Mouse (Mus musculus) brain, embryonic 18.5 days (tissue): Measurements from ENCODE around the gene Dcst1.

ENCODE experiments used
- DNase-seq: peaks from one replicate; pipeline ENCODE4 v3.0.0-alpha.2; 2012; ENCODE audit warnings: low read depth, low spot score

Gene Dcst1

GRCm38 (mm10) chr3:89388134-89388881 is 23.3 kb upstream of the Dcst1 start:
- DNase-seq = no peak

- DNase-seq = no peak
Observed at GRCm38 (mm10) chr3:89387632-89388031, 22.6 kb upstream of the Dcst1 start.

DNA sequence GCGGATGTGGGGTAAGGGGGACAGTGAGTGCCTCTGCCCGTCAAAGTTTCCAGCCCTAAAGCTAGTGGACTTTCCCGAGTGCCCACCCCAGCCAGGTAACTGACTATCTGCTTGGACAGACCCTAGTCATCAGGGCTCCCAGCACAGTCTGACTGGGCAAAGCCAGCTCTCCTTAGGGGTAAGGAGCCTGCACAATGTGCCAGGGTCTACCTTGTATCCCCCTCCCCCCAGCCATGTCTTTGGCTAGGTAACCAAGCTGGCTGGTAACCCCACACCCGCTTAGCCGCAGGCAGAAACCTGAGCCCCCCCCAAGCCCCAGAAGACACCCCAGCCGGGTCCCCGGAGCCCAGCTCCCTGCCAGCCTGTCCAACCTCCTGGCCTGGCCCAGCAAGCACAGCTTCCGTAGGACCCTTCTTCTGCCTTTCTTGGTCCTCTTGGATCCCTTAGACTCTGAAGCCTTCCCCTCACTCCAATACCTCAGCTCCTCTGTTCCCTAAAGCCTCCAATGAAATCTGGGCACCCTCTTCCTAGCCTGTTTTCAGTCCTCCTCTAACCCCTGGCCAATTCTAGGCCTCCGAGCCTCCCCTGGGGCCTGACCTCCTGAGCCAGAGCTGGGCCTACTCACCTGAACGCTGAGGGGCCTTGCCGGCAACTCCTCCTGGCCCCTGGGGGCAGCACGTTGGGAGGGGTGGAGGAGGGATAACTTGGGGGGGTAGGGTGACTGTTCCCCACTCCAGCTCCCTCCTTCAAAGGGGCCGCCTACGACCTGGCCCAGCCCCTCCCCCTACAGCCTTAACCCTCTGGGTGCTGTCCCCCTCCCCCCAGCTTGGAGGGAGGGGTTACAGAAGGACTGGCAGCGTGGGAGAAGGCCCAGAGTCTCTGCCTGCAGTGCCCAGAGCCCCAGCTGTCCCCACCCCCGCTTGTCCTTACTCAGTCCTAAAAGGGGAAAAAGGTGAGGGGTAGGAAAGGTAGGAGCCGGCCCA is 21.7 kb upstream of the Dcst1 start:
- no peak for DNase-seq

DNA sequence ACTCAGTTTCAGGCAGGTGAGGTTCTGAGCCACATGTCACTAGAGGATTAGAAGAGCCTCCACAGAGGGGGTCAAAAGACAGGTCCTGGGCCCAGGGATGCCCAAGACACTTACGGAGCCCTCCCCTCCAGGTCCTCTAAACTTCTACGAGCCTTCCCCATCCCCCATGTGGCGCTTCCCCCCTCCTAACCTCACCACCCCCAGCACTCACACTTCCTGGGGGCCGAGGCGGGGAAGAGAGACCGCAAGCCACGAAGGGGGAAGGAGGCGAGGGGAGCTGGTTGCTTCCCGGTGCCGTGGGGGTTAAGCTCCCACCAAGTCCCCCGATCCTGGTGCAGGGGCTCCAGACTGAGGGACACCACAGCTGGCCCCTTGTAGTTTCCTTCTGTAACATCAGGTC is 20.4 kb upstream of the Dcst1 start:
- no peak for DNase-seq

DNA sequence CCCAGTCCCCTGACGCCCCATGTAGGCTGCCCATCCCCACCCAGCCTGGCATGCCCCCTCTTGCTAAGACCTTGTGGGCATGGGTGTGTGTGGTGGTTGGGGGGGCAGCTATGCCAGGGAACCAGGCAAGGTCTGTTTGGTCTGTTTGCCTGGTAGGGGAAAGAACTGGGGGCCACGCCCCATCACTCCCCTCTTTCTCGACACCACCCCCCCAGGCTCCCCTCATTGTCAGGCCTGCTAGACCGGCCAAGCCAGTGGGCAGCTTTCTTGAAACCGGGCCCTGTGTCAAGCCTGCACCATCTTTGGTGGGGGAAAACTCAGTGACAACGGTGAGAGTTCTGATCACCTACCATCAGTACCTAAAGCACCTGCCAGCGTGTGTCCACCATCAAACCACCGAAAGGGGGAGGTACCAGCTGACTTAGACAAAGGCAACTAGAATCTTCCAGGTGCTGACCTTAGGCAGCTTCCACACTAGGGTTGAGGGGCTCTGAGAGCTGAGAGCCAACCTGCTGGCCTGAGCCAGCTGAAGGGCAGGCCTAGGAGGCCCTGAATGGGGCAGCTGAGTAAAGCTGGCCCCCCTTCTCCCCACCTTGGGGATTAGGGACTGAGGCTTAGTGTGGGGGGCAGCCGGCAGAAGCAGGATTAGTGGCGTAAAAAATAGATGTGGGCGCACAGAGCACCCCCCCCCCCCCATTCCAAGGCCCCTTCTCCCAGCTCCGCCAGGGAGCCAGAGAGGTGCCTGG is 19.5 kb upstream of the Dcst1 start:
- no peak for DNase-seq

DNA sequence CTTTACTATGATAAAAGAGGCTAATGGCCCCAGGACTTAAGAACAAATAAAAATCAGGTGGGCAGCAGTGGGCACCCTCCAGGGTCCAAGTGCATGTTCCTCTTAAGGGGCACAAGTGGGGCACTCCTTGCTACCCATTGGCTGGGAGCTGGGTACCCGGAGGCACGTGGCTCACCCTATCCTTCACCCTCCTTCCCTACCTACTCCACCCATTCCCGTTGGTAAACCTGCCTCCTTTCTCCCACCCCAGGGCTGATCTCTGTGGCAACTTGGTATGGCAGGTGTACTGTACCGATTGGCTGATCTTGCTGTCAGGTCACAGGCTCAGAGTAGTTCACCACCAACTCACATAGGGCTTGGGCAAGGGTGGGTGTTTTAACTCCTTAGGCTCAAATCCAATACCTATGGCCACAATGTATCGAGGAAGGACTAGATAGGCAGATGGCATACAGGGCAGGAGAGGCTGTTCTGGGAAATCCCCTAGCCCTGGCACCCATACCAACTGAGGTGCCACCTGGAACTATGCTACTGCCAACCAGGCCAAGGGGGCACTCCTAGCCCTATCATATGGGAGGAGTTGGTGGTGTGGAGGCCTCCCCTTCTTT is 18.7 kb upstream of the Dcst1 start:
- no peak for DNase-seq

GRCm38 (mm10) chr3:89382950-89383349 is 17.9 kb upstream of the Dcst1 start:
- DNase-seq = no peak

- DNase-seq = no peak
Observed at GRCm38 (mm10) chr3:89382033-89382882, 17.2 kb upstream of the Dcst1 start.

DNA sequence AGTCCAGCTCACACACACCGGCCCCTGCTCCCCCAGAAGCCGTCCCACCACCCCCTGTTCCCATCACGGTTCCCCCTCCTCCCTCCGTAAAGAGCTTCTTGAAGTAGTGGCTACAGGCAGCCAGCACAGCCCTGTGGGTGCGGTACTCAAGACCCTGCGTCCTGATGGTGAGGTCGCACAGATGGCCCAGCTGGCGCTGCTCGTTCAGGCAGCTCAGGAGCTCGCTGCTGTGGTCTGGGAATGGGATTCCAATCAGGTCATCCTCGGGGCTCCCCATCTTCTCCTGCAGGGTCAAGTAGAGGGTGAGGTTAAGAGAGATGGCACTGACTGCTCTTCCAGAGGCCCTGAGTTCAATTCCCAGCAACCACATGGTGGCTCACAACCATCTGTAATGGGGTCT is 16.2 kb upstream of the Dcst1 start:
- DNase-seq = no peak

DNA sequence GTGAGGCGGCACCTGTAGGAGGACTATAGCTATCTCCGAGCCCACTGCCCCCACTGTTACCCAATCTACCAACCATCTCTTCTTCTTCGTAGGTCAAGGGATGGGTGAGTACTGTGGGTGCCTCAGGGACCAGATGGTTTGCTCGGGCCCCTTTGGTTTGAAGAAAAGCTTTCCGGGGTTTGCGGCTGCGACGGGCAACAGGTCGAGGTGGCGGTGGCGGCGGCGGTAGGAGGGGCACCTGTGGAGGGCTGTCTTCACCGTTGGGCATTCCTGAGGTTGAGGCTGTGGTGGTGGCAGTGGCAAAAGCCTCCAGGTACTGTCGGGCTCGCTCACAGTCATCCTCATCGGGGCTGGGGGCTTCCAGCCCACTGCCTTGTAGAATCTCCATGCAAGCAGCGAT is 15.7 kb upstream of the Dcst1 start:
- no peak for DNase-seq

DNA sequence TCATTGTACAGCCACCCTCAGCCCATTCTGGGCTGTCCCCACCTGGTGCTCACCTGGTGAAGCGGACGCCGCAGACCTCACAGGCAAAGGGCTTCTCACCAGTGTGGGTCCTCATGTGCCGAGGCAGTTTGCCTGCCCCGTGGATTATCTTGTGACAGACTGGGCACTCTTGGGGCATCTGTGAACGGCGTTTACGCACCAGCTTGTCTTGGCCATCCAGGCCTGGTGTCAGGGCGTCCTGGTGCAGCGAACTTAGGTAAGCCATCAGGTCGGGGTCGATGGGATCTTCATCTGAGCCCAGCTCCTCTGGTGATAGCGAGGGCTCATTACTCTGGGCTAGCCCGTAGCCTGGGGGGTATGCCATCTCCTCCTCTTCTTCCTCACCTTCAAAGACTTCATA is 15.2 kb upstream of the Dcst1 start:
- DNase-seq = no peak

DNA sequence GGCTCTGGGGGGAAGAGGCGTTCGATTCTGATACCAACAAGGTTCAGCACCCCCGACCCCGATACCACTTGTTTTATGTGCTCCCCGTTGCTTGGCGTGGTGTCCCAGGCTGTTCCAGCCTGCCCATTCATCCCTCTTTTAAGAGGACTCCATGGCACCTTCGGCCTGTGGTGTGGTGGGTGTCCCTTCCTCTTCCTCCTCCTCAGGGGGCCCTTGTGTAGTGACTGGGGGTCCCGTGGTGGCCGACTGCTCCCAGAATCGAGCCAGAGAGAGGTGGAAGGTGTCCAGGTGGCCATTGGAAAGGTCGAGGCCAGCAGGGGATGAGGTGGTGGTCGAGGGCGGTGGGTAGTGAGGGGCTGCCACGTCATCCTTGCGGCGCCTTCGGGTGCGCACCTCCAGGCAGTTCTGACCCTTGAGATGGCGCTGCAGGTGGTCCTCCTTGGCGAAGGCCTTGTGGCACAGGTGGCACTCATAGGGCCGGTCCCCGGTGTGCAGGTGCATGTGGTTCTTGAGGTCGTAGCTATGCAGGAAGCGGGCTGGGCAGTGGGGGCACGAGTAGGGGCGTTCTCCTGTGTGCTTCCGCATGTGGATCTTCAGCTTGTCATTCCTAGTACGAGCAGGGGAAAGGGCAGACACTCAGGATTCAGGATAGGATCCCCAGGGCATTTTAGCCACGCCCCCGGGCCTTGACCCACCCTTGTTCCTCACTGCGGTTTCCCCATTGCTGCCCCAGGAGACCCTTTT is 14.5 kb upstream of the Dcst1 start:
- DNase-seq = no peak

DNA sequence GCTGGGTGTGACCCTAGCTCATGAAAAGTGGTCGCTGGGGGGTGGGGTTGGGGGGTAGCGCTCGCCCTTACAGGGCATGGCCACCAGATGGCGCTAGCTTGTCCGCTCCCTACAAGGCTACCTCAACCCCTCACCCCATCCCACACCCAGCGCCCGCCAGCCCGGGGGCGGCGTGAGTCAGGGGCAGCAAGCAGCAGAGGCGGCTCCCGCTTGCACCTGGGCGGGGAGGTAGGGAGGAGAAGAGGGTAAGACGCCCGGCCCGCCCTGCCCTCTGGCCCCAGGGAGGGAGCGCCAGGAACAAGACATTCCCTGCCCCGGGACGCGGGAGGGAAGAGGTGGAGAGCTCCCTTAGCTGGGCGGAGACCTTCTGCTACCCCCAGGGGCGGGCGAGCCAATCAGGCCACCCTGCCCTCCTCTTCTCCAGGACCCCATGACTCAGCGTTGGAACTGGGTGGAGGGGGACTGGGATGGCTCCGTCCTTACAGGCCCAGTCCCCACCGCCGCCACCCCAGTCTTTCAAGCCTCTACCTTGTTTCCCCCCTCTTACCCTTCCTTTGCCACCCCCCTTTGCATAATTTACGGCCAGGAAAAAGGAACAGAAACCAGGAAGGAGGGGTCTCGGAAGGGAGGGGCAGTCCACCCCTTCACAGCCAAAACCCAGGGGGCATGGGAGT is 13.5 kb upstream of the Dcst1 start:
- DNase-seq = no peak

- DNase-seq = no peak
Observed at GRCm38 (mm10) chr3:89377831-89378230, 12.8 kb upstream of the Dcst1 start.

DNA sequence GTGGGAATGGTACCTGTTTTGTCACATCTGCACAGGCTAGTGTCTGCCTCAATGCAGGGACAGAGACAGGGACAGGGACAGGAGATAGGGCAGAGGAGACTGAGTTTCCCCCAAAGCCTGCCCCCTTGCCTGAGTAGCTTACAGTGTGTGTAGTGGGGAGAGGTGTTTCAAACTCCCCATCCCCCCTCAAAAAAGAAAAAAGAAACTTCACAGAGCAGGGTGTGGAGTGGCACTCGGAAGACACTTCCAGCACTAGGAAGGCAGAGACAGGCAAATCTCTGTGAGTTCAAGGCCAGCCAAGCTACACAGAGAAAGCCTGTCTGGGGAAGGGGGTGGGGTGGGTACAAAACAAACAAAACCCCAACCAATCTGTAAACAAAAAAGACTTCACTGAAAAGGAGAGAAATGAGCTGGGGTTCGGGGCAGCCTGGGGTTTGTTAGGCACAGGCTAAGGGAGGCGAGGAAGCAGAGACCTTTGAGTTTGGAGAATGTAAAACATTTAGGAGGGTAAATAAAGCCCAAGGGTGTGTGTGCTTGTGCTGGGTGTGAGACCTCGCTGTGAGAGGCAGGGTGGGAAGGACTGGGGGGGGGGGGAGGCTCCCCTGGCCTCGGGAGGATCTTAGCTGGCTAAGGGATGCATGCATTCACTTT is 8.7 kb upstream of the Dcst1 start:
- DNase-seq = no peak

DNA sequence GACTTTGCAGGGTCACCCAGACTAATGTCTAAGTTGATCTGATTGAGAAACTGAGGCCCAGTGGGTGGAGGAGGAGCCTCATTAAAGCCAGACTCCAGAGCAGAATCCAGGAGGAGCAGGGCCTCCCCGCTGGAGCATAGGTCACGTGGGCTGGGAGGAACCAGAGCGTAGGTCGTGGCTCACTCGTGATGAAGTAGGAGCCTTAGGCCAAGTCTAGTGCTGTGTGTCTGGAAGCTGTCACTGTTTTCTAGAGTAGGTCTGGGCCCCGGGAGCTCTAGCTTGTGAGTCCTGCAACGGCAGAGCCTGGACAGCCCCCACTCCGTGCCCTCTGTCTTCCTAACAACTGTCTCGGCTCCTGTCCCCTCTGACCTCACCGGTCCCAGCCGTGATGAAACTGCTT is 2.3 kb upstream of the Dcst1 start:
- no peak for DNase-seq

DNA sequence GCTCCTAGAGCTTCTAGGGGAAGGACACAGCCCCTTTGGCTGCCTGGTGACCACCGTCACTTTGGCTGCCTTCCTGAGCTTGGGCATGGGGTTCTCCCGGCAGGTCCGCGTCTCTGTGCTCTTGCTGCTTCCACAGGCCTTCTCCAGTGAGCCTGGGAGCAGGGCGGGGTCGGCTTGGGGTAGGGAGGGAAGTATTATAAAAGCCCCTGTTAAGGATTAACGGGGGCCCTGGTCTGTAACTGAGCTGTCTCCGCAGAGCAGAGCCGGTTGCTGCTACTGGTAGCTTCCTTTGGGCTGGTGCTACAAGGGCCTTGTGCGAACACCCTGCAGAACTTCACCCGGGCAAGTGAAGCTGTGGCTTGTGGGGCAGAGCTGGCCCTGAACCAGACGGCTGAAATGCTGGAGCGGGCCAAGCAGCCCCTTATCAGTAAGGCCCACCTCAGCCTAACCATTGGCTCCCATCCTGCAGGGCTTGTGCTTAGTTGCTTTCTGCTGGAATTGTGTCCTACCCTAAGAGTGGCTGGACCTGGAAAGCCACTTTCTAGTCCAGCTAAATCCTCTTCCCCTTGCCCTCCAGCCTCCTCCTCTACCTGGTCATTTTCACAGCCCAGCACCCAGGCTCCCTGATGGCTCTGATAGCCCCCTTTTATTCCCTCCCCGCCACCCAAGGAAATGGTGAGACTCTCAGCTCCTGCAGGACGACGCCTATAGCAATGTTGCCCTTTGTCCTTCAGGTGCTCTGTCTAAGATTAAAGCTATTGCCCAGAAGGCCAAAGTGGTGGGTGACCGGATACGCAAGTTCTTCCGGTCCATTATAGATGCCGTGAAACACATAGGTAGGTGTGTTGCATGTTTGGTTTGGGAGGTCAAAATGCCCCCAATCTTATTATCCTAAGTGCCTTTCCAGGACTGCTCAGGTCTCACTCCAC is 697 bp upstream of the Dcst1 start:
- no peak for DNase-seq

GRCm38 (mm10) chr3:89364631-89365030 is 422 bp downstream of the Dcst1 start:
- DNase-seq = no peak
